Mouse (Mus musculus) c-Kit-negative CD71-positive TER-119-positive erythroid progenitor cells, embryonic 14.5 days (primary cell): ENCODE measurements around the gene Grid1.

ENCODE experiments used
- DNase-seq: peaks from one replicate; pipeline ENCODE4 v3.0.0-alpha.2; 2013; ENCODE audit warnings: low read depth, low spot score

The Grid1 gene

DNA sequence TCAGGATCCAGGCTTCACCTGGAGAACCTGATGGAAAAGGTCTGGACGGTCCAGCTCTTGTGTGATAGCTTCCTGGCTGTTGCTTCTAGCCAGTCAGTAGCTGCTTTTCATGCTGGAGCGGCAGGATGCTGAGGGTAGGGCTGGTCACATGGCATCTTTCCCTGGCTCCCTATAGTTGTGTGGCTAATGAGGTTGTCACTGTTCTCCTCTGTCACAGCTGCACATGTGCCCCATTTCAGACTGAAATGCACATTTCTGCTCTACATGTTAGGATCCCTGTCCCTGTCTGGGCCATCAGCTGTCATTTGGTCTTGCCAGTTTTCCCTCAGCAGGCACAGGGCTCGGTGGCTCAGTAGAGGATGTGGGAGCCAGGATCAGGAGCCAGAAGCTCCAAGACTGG is 17.2 kb downstream of the Grid1 start:
- DNase-seq = no peak

GRCm38 (mm10) chr14:34838999-34839398 is 19.1 kb downstream of the Grid1 start:
- no peak for DNase-seq

GRCm38 (mm10) chr14:34839898-34840297 is 20.0 kb downstream of the Grid1 start:
- no peak for DNase-seq

DNA sequence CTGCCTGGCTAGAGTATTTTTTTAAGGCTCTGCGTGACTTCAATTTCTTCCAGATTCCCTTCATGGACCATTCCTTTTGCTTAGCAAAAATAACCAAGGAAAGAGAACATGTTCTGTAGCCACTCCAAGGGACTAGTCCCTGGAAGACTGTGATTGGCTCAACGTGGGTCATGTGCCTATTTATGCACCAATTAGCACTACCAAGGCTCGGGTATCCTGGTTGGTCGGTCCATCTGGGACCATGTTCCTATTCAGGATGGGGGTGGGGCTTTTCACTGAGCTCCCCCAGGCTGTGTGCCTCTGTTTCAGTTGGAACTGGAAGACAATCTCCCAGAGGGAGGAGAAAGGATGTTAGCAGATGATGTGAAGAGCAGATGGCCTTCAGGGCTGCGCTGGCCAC is 23.7 kb downstream of the Grid1 start:
- DNase-seq = no peak

DNA sequence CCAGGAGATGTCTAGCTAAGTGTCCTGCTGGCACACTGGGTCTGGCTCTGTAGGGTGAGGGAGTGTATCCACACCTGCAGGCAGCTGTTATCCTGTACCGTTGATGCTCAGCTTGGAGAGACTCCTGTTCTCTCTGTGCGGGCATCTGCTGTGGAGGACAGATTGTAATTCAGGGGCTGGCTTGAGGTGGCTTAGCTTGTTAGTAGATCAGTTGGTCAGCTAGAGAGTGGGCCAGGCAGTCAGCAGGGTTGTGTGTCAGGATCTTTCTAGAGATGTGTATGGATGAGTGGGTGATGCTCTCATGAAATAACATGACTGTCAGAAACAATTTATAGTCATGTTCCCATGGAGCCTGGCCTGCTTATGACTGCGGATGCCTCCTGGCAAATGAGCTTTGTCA is 24.3 kb downstream of the Grid1 start:
- no peak for DNase-seq

DNA sequence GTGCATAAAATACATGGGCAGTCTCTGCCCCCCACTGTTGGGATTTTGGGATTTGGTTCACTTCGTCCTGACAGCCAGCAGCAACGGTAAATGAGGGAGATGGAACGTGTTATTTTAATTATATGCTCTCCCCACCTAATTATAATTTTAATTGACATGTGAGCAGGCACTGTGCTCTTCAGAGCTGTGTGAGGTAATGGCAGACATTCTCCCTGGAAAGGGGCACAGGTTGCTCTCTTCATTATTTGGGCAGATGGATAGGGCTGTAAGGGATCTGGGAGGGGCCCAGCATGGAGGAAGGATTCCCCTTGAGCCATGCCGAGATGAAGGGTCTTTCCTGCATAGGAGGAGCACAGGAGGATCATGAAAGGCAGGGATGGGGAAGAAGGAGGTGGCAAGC is 26.9 kb downstream of the Grid1 start:
- DNase-seq = no peak

GRCm38 (mm10) chr14:34847625-34848024 is 27.7 kb downstream of the Grid1 start:
- no peak for DNase-seq

GRCm38 (mm10) chr14:34860891-34861780 is 41.2 kb downstream of the Grid1 start:
- DNase-seq = no peak

GRCm38 (mm10) chr14:34867266-34867665 is 47.4 kb downstream of the Grid1 start:
- DNase-seq = no peak

- no peak for DNase-seq
Measured at GRCm38 (mm10) chr14:34868513-34869260, 48.8 kb downstream of the Grid1 start.

DNA sequence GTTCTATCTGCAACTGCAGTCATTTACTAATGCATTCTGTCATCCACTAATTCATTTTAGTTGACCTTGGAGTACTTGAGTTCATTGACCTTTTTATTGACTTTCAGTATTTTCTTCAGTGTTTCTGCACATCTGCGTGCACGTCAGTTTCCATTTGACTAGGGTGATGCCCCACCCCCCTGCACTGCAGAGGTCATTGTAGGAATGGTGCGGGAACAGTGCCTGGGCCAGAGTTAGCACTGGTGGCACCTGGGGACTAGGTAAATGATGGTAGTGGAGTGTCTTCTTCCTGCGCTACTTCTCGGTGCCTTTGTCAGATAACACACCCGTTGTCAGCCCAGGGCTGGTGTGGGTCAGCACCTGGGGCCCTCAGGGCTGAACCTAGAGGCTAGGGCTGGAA is 60.1 kb downstream of the Grid1 start:
- DNase-seq = no peak

GRCm38 (mm10) chr14:34880431-34881421 is 60.8 kb downstream of the Grid1 start:
- DNase-seq = no peak

DNA sequence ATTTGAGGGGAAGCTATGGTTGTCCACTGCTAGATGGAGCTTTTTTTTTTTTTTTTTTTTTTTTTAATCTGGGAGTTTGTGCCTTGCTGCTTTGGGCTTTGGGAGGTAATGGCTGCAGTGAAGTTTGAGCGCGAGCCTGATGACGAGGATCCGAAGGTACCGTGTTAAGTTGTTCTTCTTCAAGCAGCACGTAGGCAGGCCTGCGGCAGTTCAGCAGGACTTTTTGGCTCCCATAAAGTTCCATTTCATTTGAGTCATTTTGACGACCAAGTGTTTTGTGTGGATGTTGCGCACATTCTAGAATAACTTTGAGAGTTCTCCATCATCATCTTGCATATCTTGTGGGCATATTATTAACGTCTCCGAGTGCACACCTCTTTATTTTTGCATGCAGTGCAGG is 64.3 kb downstream of the Grid1 start:
- no peak for DNase-seq

DNA sequence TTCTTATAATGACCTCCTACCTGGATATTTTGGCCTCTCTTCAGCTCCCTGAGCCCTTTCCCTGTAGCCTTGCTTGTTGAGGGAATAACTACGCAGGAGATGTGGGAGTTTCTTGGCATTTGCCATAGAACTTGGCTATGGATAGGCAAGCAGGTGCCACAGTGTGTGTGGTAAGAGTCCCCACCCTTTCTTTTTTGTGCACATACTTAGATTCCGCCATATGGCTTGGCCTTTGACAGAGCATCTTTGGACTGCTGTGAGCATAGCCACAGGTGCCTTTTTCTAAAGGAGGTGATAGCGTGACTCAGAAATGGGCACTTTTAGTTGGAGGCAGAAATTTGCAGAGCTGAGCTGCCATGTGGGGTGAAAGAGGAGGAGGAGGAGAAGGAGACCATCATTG is 64.7 kb downstream of the Grid1 start:
- no peak for DNase-seq

GRCm38 (mm10) chr14:34891769-34892532 is 72.0 kb downstream of the Grid1 start:
- no peak for DNase-seq

DNA sequence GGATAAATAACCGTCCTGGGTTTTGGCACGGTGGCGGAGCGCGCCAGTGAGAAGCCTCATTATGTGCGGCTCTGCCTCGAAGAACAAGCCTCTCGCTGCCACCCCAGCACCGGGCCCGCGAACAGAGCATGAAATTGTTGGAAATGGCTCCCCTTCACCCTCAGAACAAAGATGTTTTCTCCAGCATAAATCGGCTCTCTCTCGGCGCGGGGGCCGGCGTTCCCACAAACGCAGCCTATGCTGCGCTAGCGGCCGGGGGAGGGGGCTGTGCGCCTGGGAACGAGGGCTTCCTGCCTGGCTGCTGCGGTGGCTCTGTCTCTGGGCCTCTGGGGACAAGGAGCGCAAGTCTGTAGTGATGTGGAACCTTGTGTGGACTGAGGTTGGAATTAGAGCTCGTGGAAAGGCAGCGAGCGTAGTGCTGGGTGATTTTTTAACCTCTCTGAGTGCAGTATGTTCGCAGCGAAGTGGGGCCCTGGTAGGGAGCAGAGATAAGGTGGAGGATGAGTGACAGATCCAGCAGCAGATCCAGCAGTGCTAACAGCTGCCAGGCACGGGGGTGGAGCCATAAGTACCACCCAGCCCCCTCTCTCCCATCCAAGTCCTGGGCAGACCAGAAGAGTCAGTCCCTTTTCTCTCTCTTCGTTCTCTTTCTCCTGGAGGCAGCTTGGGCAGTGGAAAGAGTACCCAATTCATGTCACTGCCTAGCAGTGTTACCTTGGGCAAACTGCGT is 76.5 kb downstream of the Grid1 start:
- no peak for DNase-seq

GRCm38 (mm10) chr14:34903854-34904253 is 83.9 kb downstream of the Grid1 start:
- DNase-seq = no peak

- no peak for DNase-seq
Measured at GRCm38 (mm10) chr14:34905697-34906096, 85.8 kb downstream of the Grid1 start.

DNA sequence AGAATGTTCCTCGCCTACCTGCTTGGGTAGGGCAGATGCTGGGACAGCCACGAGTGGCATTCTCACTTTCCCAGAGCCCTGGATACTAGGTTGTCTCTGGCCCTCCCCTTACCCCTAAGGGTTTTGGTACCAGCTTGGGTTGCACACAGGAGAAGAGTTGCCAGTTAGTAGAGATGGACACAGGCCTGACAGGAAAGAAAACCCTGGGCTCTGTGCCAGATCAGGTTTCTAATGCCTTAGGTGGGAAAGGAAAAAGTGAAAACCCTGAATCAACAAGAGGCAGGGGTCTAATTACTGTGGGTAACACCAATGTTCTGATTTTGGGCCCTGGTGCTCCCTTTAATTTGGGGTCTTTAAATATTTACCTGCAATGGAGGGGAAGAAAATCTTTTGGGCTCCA is 88.5 kb downstream of the Grid1 start:
- DNase-seq = no peak

- no peak for DNase-seq
Measured at GRCm38 (mm10) chr14:34908804-34909203, 88.9 kb downstream of the Grid1 start.
